Mouse (Mus musculus): ENCODE measurements around the gene Lgr5.
A peak's percentile ranks its signal among the peaks of the same experiment; 100 is the strongest.

Gene Lgr5

DNA sequence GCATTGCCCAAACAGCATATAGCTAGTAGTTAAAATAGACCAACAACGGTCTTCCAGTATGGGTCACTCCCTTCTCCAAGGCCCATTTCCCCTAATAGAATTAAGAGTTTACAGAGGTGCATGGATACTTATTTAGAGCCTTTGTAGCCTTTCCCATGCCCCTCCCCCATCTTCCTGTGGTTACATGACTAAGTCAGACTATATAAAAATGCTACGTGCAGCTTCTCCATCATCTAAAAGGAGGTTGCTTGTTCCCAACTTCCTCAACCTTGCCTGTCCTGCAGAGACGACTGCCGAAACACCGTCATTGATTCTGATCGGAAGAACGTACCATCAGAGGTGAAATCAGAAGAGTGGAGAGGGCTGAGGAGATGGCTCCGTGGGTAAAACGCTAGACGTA, 82.4 kb downstream of the Lgr5 start:
- DNase-seq (ENCODE audit: low read depth, low spot score): no peak

DNA sequence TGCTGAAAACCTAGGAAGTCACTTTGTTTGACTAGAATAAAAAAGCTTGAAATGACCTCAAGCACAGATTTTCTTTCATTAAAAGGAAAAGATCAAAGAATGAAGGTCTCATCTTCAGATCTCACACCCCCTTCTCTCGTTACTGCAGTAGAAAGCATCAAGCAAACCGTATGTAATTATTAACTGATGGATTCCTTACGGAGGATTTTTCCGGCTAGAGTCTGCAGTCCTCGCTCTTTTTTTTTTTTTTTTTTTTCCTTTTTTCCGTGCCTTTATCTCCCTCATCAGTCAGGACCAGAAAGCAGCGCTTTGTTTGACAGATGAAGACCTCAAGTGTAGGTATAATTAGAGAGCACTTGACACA, 93.8 kb downstream of the Lgr5 start:
- DNase-seq (ENCODE audit: low read depth, low spot score): no peak

GRCm38 (mm10) chr10:115492956-115493777, 94.4 kb downstream of the Lgr5 start:
- no peak for DNase-seq (ENCODE audit: low read depth, low spot score)

GRCm38 (mm10) chr10:115491803-115492510, 95.6 kb downstream of the Lgr5 start:
- DNase-seq (ENCODE audit: low read depth, low spot score): no peak

DNA sequence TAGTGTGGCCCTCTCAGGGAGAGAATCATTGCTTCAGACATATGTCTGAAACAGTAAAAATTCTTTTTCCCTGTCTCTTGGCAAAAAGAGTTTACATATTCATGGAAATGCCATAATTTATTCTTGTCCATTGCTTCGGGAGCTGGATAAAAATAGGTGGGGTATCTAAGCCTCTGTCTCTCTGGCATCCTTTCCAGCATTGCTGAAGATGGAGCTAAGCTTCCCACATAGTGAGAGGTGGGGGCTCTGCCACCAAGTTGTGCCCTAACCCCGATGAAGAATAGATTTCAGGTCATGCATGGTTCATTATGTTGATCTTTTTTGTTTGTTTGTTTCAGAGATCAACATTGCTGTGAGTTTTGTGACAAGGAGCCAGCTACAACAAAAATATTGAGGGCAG, 102.0 kb downstream of the Lgr5 start:
- no peak for DNase-seq (ENCODE audit: low read depth, low spot score)

DNA sequence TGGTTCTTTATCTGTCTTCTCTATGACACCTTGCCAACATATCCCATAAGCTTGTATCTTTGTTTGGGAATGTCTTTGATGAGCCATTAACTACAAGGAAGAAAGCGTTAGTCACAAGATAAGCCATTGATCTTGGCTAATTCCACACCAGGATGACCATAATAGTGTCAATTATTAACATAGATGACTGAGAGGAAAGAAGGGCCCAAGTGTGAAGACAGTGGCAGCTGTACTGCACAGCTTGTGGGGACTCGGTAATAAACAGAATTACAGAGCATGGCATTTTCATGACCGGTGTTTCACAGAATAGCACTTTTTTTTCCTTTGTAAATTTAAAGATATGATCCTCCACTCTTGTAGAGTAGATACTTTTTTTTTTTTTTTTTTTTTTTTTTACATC, 102.9 kb downstream of the Lgr5 start:
- no peak for DNase-seq (ENCODE audit: low read depth, low spot score)

- no peak for DNase-seq (ENCODE audit: low read depth, low spot score)
Observed at GRCm38 (mm10) chr10:115478441-115479141, 109.0 kb downstream of the Lgr5 start.

GRCm38 (mm10) chr10:115476506-115476905, 111.1 kb downstream of the Lgr5 start:
- DNase-seq (ENCODE audit: low read depth, low spot score): no peak

- no peak for DNase-seq (ENCODE audit: low read depth, low spot score)
Observed at GRCm38 (mm10) chr10:115475000-115475550, 112.5 kb downstream of the Lgr5 start.

DNA sequence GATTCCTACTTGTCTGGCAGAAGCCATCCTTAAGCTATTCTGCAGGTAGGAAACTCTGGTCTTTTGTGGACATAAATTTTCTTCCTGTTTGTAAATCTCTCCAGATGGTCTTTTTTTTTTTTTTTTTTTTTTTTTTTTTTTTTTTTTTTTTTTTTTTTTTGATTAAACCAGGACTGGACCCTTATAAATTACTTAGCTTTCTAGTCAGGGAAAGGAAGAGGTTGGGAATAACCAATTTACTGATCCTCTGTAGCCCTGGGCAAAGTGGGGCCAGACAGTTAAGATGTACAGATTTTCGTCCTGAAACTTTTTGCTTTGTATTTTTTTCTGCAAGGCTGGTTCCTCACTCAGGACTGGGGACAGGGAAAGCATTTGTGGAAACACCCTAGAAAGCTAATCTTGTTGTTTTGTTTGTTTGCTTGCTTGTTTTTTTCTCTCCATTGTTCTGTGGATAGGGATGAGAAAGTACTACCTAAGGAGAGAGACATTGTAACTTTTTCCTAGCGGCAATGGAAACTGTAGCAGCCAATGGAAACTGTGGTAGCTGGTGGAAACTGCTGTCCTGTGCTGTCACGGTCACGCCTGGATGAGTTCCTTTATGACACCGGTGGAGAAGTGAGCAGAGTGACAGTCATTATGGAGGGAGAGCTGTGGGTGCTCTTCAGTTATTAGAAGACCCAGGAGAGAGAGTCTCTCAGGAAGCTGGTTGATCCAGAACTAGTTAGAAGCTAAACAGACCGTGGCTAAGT, 114.2 kb downstream of the Lgr5 start:
- no peak for DNase-seq (ENCODE audit: low read depth, low spot score)

- DNase-seq (ENCODE audit: low read depth, low spot score): no peak
Observed at GRCm38 (mm10) chr10:115470621-115471334, 116.8 kb downstream of the Lgr5 start.

- DNase-seq (ENCODE audit: low read depth, low spot score): peak; percentile 48
Observed at GRCm38 (mm10) chr10:115469040-115469439, 118.5 kb downstream of the Lgr5 start.

DNA sequence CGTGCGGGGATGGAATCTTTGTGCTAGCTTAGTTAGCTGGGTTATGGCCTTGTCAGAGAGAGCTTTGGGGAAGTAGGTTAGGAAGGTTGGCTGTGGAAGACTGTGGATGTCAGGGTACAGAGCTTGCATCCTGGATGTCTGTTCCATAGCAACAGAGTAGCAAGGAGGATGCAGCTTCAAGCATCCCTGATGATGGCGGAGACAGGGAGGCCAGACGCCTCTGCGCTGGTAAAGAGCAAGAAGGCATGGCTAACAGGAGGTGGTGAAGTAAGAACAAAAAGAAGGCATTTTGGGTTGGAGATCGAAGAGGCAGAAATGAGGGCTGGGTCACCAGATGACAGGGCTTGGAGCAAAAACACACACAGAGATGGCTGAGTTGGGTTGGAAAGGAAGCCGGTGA, 118.9 kb downstream of the Lgr5 start:
- DNase-seq (ENCODE audit: low read depth, low spot score): peak; percentile 14

GRCm38 (mm10) chr10:115467985-115468384, 119.6 kb downstream of the Lgr5 start:
- no peak for DNase-seq (ENCODE audit: low read depth, low spot score)

- no peak for DNase-seq (ENCODE audit: low read depth, low spot score)
Observed at GRCm38 (mm10) chr10:115465778-115466177, 121.8 kb downstream of the Lgr5 start.

DNA sequence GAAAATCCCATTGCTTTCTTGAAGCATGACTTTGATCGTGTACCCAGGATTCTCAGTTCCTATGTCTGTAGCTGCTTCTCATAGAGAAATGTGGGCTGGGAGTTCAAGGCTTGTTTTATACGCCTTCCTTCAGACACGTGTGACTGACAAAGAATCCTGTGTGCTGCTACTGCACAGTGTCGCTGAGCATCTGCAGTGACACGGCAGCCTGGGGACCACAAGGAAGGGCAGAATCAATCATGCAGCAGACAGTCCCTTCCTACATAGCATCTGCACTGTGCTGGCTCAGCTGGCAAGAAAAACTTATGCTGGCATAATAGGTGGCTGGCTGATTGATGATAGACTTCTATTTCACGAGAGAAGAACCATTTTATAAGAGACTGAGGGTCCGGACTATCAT, 122.5 kb downstream of the Lgr5 start:
- no peak for DNase-seq (ENCODE audit: low read depth, low spot score)

DNA sequence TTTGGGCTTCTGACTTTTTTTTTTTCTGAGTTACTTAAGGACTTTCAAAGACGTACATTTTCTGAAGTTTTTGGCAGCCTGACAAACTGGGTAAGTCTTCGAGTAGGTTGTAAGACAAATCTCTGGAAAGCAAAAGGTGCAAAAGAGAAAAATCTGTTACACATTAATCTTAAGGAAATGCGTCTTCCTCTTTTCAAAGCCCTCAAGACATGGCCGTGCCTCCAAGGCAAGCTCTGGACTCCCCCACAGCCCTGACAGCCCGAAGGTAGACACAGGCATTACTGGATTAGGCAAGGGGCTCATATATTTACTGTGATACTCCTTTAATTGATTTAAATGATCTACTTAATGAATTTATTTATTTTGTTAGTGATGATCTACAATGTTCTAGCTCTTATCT, 124.9 kb downstream of the Lgr5 start:
- no peak for DNase-seq (ENCODE audit: low read depth, low spot score)

GRCm38 (mm10) chr10:115457368-115458021, 130.1 kb downstream of the Lgr5 start:
- DNase-seq (ENCODE audit: low read depth, low spot score): no peak

DNA sequence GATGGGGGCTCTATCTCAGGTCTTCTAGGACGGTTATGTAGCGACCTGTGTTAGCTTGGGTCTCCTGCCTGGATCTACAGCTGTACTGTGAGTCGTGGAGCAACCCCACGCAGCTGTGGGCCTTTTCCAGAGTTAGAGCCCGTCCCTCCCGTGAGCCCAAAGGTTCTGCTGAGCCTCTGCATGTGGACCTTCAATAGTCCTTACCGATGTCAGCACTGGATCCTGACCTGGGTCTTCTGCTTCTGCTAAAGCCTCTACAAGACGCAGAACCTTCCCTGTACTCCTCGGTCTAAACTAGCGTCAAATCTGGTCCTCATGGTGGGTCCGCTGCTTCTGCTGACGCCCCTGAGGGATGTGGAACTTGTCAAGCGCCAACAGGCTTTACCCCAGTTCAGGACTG, 139.0 kb downstream of the Lgr5 start:
- no peak for DNase-seq (ENCODE audit: low read depth, low spot score)

GRCm38 (mm10) chr10:115437286-115437685, 150.3 kb downstream of the Lgr5 start:
- DNase-seq (ENCODE audit: low read depth, low spot score): no peak

Data from WW6 (cell line).